Mouse (Mus musculus): ENCODE results near the gene Kcnc4.

Gene Kcnc4

GRCm38 (mm10) chr3:107459196-107459772 lies at the start of gene Kcnc4:
Gene Kcnc4 (minus strand): TSS chr3:107459552.
- DNase-seq: peak in 1 of 2 experiments; percentile 68

- DNase-seq: peak; percentile 67 to 76
Measured at GRCm38 (mm10) chr3:107508696-107509095, 49.3 kb upstream of the Kcnc4 start.

GRCm38 (mm10) chr3:107507966-107508365 lies 48.6 kb upstream of the Kcnc4 start:
- no peak for DNase-seq

GRCm38 (mm10) chr3:107506531-107506930 lies 47.2 kb upstream of the Kcnc4 start:
- peak in 1 of 2 experiments; percentile 32 for DNase-seq

- peak in 1 of 2 experiments; percentile 66 for DNase-seq
Measured at GRCm38 (mm10) chr3:107505464-107506367, 46.4 kb upstream of the Kcnc4 start.

- DNase-seq: no peak
Measured at GRCm38 (mm10) chr3:107504542-107504941, 45.2 kb upstream of the Kcnc4 start.

- peak; percentile 52 to 56 for DNase-seq
Measured at GRCm38 (mm10) chr3:107503716-107504115, 44.4 kb upstream of the Kcnc4 start.

- DNase-seq: peak; percentile 85 to 91
Measured at GRCm38 (mm10) chr3:107501702-107502151, 42.4 kb upstream of the Kcnc4 start.

GRCm38 (mm10) chr3:107500301-107500700 lies 40.9 kb upstream of the Kcnc4 start:
- DNase-seq: peak; percentile 66 to 70

GRCm38 (mm10) chr3:107496086-107496850 lies 36.9 kb upstream of the Kcnc4 start:
- peak; percentile 67 to 75 for DNase-seq

- peak in 1 of 2 experiments; percentile 59 for DNase-seq
Measured at GRCm38 (mm10) chr3:107495524-107495923, 36.2 kb upstream of the Kcnc4 start.

- DNase-seq: peak; percentile 98 to 99
Measured at GRCm38 (mm10) chr3:107491459-107491858, 32.1 kb upstream of the Kcnc4 start.

- no peak for DNase-seq
Measured at GRCm38 (mm10) chr3:107488637-107489036, 29.3 kb upstream of the Kcnc4 start.

GRCm38 (mm10) chr3:107483290-107483689 lies 23.9 kb upstream of the Kcnc4 start:
- peak; percentile 84 to 87 for DNase-seq

- DNase-seq: no peak
Measured at GRCm38 (mm10) chr3:107480660-107481059, 21.3 kb upstream of the Kcnc4 start.

GRCm38 (mm10) chr3:107472198-107472597 lies 12.8 kb upstream of the Kcnc4 start:
- DNase-seq: peak; percentile 58 to 63

GRCm38 (mm10) chr3:107469059-107469458 lies 9.7 kb upstream of the Kcnc4 start:
- DNase-seq: no peak

- no peak for DNase-seq
Measured at GRCm38 (mm10) chr3:107468106-107468505, 8.8 kb upstream of the Kcnc4 start.

GRCm38 (mm10) chr3:107466577-107466976 lies 7.2 kb upstream of the Kcnc4 start:
- DNase-seq: peak; percentile 90 to 95

- DNase-seq: peak; percentile 94 to 97
Measured at GRCm38 (mm10) chr3:107462160-107462559, 2.8 kb upstream of the Kcnc4 start.

- peak; percentile 68 to 70 for DNase-seq
Measured at GRCm38 (mm10) chr3:107459773-107460431, 550 bp upstream of the Kcnc4 start.

- peak; percentile 58 to 61 for DNase-seq
Measured at GRCm38 (mm10) chr3:107458528-107459195, 690 bp downstream of the Kcnc4 start.

Data from cerebellum, postnatal 14 days (tissue).